Comparison of ENCODE assay signal across 8 mouse cellular contexts in genomic region chr10:42276507-42277345, GRCm38 (mm10). TPM values are rescaled to one million over a fixed set of nuclear protein-coding genes. Genes with fewer than 3 reads are reported as not detected.
DNase-seq lines count a peak whose midpoint lies in the region; ATAC-seq lines count a peak whose summit lies in the region.

Gene Foxo3, minus strand, starts transcription at chr10:42276755.

- DNase-seq in c-Kit-negative CD71-positive TER-119-positive erythroid progenitor cells, embryonic 14.5 days (ENCODE audit: low read depth, low spot score), result peak; percentile 81
- peak; percentile 95 for DNase-seq in forebrain, embryonic 11.5 days (ENCODE audit: low spot score)
- DNase-seq in kidney, postnatal 25 days, result peak; percentile 91 to 96
- DNase-seq in liver, embryonic 13.5 days, result peak; percentile 84
- DNase-seq in neural tube, embryonic 10.5 days (ENCODE audit: extremely low spot score, low spot score), result peak; percentile 89

- H3K27ac ChIP-seq in forebrain, embryonic 11.5 days (ENCODE audit: low read depth, low read length), result peak within 1 kb of the TSS; percentile 94
- H3K27ac ChIP-seq in heart, embryonic 15.5 days, result peak within 1 kb of the TSS; percentile 99
- peak within 1 kb of the TSS; percentile 97 for H3K27ac ChIP-seq in liver, embryonic 13.5 days
- H3K27ac ChIP-seq in stomach, embryonic 15.5 days, result peak within 1 kb of the TSS; percentile 99

- H3K27me3 ChIP-seq in forebrain, embryonic 11.5 days (ENCODE audit: control insufficient read depth, insufficient read depth, low read length), result peaks cover 16% of the 10 kb centered on the region
- H3K27me3 ChIP-seq in heart, embryonic 15.5 days, result no peaks in the 10 kb centered on the region
- no peaks in the 10 kb centered on the region for H3K27me3 ChIP-seq in liver, embryonic 13.5 days
- no peaks in the 10 kb centered on the region for H3K27me3 ChIP-seq in stomach, embryonic 15.5 days (replicated peaks)

- no peaks in the 10 kb centered on the region for H3K9me3 ChIP-seq in forebrain, embryonic 11.5 days (ENCODE audit: control insufficient read depth, low read length)
- H3K9me3 ChIP-seq in heart, embryonic 15.5 days (replicated peaks), result no peaks in the 10 kb centered on the region
- H3K9me3 ChIP-seq in liver, embryonic 13.5 days (replicated peaks), result no peaks in the 10 kb centered on the region
- H3K9me3 ChIP-seq in stomach, embryonic 15.5 days, result no peaks in the 10 kb centered on the region

- H3K36me3 ChIP-seq in forebrain, embryonic 11.5 days (ENCODE audit: control insufficient read depth, insufficient read depth, low read length), result no peaks in the 10 kb centered on the region
- H3K36me3 ChIP-seq in heart, embryonic 15.5 days, result no peaks in the 10 kb centered on the region
- peaks cover 33% of the 10 kb centered on the region for H3K36me3 ChIP-seq in liver, embryonic 13.5 days
- no peaks in the 10 kb centered on the region for H3K36me3 ChIP-seq in stomach, embryonic 15.5 days

- peak within 1 kb of the TSS; percentile 99 for H3K4me2 ChIP-seq in forebrain, embryonic 11.5 days (ENCODE audit: low read depth, low read length, severe bottlenecking)
- peak within 1 kb of the TSS; percentile 89 for H3K4me2 ChIP-seq in heart, embryonic 15.5 days
- peak within 1 kb of the TSS; percentile 100 for H3K4me2 ChIP-seq in liver, embryonic 13.5 days
- peak within 1 kb of the TSS; percentile 99 for H3K4me2 ChIP-seq in stomach, embryonic 15.5 days

- peak within 1 kb of the TSS; percentile 72 for H3K9ac ChIP-seq in forebrain, embryonic 11.5 days (ENCODE audit: low read length)
- H3K9ac ChIP-seq in heart, embryonic 15.5 days, result peak within 1 kb of the TSS; percentile 90
- peak within 1 kb of the TSS; percentile 99 for H3K9ac ChIP-seq in liver, embryonic 13.5 days
- H3K9ac ChIP-seq in stomach, embryonic 15.5 days, result peak within 1 kb of the TSS; percentile 81

- ATAC-seq in CD4-positive, CD25-positive, alpha-beta regulatory T cell, adult 4 months, result peak; percentile 38
- peak; percentile 71 for ATAC-seq in forebrain, embryonic 11.5 days (replicated peaks; ENCODE audit: low FRiP score)
- peak; percentile 72 for ATAC-seq in heart, embryonic 15.5 days (replicated peaks; ENCODE audit: insufficient number of reproducible peaks, insufficient read depth, low FRiP score, low read depth)
- ATAC-seq in liver, embryonic 13.5 days (ENCODE audit: low read depth), result peak; percentile 77
- ATAC-seq in stomach, embryonic 15.5 days (ENCODE audit: insufficient read depth, low FRiP score, low read depth), result peak; percentile 85

- under 1% methylated on average over 73 of the region's 88 CpGs for WGBS in forebrain, embryonic 11.5 days
- under 1% methylated on average over 79 of the region's 88 CpGs for WGBS in heart, embryonic 15.5 days
- WGBS in liver, embryonic 13.5 days (ENCODE audit: insufficient replicate concordance), result under 1% methylated on average over 83 of the region's 88 CpGs
- under 1% methylated on average over 86 of the region's 88 CpGs for WGBS in stomach, embryonic 15.5 days

- peak within 1 kb of the TSS; percentile 77 for H3K4me3 ChIP-seq in forebrain, embryonic 11.5 days (ENCODE audit: low read depth, low read length)
- peak within 1 kb of the TSS; percentile 87 for H3K4me3 ChIP-seq in heart, embryonic 15.5 days
- peak within 1 kb of the TSS; percentile 98 for H3K4me3 ChIP-seq in liver, embryonic 13.5 days (replicated peaks)
- H3K4me3 ChIP-seq in stomach, embryonic 15.5 days (replicated peaks), result peak within 1 kb of the TSS; percentile 84

- peaks cover 21% of the 10 kb centered on the region for H3K4me1 ChIP-seq in forebrain, embryonic 11.5 days (replicated peaks; ENCODE audit: control insufficient read depth, insufficient read depth, low read length)
- H3K4me1 ChIP-seq in heart, embryonic 15.5 days (replicated peaks), result peaks cover 33% of the 10 kb centered on the region
- peaks cover 47% of the 10 kb centered on the region for H3K4me1 ChIP-seq in liver, embryonic 13.5 days (replicated peaks)
- peaks cover 26% of the 10 kb centered on the region for H3K4me1 ChIP-seq in stomach, embryonic 15.5 days

RNA-seq across cellular contexts. Expression of gene Foxo3, which starts in this region (rescaled TPM):
- 10 to 100 TPM in 1 of 2 experiments, 1 to 10 TPM in 1; 8.6 to 12.8 TPM for polyA plus RNA-seq in CD4-positive, CD25-positive, alpha-beta regulatory T cell, adult 4 months (2017; shearing (Covaris generic))
- 4.2 and 4.4 TPM in 2 replicates for polyA plus RNA-seq in forebrain, embryonic 11.5 days (2014; fragmentation: Nextera tagmentation; extraction: Ambion mirVana)
- 5.7 and 6.8 TPM in 2 replicates for polyA plus RNA-seq in heart, embryonic 15.5 days (2015; fragmentation: Nextera tagmentation; extraction: Ambion mirVana)
- 14.5 and 15.2 TPM in 2 replicates for polyA plus RNA-seq in liver, embryonic 13.5 days (2015; fragmentation: Nextera tagmentation; extraction: Ambion mirVana)
- polyA plus RNA-seq in stomach, embryonic 15.5 days (2015; fragmentation: Nextera tagmentation; extraction: Ambion mirVana), result 7.4 and 8.7 TPM in 2 replicates

Comparison
In these comparisons a context has a peak if more than half of its experiments do, and no peak if none do; other contexts are left out.
1. Peak in every context shown above with its lines: DNase-seq, ATAC-seq, H3K4me3 ChIP-seq and H3K27ac ChIP-seq.